Mouse (Mus musculus): ENCODE results near the gene Chit1. TPM values are rescaled to one million over a fixed set of nuclear protein-coding genes. Genes with fewer than 3 reads are reported as not detected.

The Chit1 gene
- polyA plus RNA-seq, 1 experiment = not detected

- TF ChIP-seq CTCF (IDR thresholded peaks at IDR 0.05; ENCODE audit: extremely low read depth, insufficient read length, insufficient replicate concordance, low read depth, low read length) = no peak
- TF ChIP-seq POLR2A (IDR thresholded peaks at IDR 0.05; ENCODE audit: low read depth, low read length) = peak; percentile 29; the same call in 1 of the 2 replicates
- 18% methylated on average over 16 of the region's 16 CpGs for WGBS
- peaks cover 22% of the 10 kb centered on the region; the same call in 1 of the 2 replicates for H3K4me1 ChIP-seq (ENCODE audit: control insufficient read depth, insufficient read depth, insufficient read length, low read length)
- peak overlapping the region; percentile 94 for H3K27ac ChIP-seq (ENCODE audit: insufficient read depth, low read depth, low read length)
- H3K27me3 ChIP-seq (ENCODE audit: control insufficient read depth, insufficient read depth, low read length) = no peaks in the 10 kb centered on the region
- H3K4me3 ChIP-seq (ENCODE audit: low read depth, low read length) = peak overlapping the region; percentile 60
- no peaks in the 10 kb centered on the region for H3K36me3 ChIP-seq (ENCODE audit: control insufficient read depth, insufficient read depth, low read length)
Observed at GRCm38 (mm10) chr1:134086811-134087398, 24.1 kb upstream of the Chit1 start.

DNA sequence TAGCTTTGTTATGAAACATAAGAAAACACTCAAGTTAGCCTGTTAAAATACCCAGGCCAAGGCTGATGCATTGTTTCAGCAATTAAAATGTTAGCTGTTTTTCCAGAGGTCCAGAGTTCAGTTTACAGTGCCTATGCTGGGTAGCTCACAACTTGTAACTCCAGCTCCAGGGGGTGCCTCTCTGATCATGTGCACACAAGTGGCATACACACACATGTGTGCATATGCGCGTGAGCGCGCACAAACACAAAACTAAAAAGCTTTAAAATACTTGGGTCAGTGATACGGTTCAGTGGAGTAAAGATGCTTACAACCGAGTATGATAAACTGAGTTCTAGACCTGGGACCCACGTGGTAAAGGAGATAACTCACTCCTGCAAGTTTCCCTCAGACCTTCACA is 22.0 kb upstream of the Chit1 start:
- 85% methylated on average over 7 of the region's 7 CpGs for WGBS
- Histone ChIP-seq H3K27me3 (ENCODE audit: control insufficient read depth, insufficient read depth, low read length) (no peaks in the 10 kb centered on the region), H3K4me1 (ENCODE audit: control insufficient read depth, insufficient read depth, insufficient read length, low read length) (peaks cover 32% of the 10 kb centered on the region; the same call in 1 of the 2 replicates), H3K27ac (ENCODE audit: insufficient read depth, low read depth, low read length) (no peak overlapping the region), H3K4me3 (ENCODE audit: low read depth, low read length) (no peak overlapping the region), H3K36me3 (ENCODE audit: control insufficient read depth, insufficient read depth, low read length) (no peaks in the 10 kb centered on the region)
- TF ChIP-seq POLR2A (IDR thresholded peaks at IDR 0.05; ENCODE audit: low read depth, low read length) (no peak), CTCF (IDR thresholded peaks at IDR 0.05; ENCODE audit: extremely low read depth, insufficient read length, insufficient replicate concordance, low read depth, low read length) (no peak)

- TF ChIP-seq POLR2A (IDR thresholded peaks at IDR 0.05; ENCODE audit: low read depth, low read length) = no peak
- TF ChIP-seq CTCF (IDR thresholded peaks at IDR 0.05; ENCODE audit: extremely low read depth, insufficient read length, insufficient replicate concordance, low read depth, low read length) = no peak
- no peaks in the 10 kb centered on the region for H3K27me3 ChIP-seq (ENCODE audit: control insufficient read depth, insufficient read depth, low read length)
- no peaks in the 10 kb centered on the region for H3K36me3 ChIP-seq (ENCODE audit: control insufficient read depth, insufficient read depth, low read length)
- H3K4me3 ChIP-seq (ENCODE audit: low read depth, low read length) = no peak overlapping the region
- H3K4me1 ChIP-seq (ENCODE audit: control insufficient read depth, insufficient read depth, insufficient read length, low read length) = peaks cover 43% of the 10 kb centered on the region
- H3K27ac ChIP-seq (ENCODE audit: insufficient read depth, low read depth, low read length) = peak overlapping the region; percentile 85
- 51% methylated on average over 3 of the region's 3 CpGs for WGBS
Observed at GRCm38 (mm10) chr1:134091851-134092250, 19.2 kb upstream of the Chit1 start.

DNA sequence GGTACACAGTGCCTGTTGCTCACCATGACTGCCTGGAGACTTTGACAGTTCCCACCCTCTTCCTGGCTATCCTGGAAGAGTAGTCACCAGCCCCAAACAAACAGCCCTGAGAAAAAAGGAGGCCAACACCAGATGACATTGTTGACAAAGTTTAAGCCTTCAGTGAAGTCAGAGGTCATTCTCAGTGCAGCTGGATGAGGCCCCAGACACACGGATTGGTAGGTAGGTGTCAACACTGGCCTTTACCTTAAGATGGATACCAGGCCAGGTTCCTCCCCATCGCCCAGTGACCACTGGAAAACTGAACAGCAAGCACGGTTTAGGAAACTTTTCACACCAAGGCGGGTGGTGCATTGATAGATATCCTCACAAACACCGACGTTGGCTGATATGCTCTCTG is 18.7 kb upstream of the Chit1 start:
- peak overlapping the region; percentile 43; the same call in 1 of the 2 replicates for H3K4me3 ChIP-seq (ENCODE audit: low read depth, low read length)
- WGBS = 28% methylated on average over 6 of the region's 6 CpGs
- H3K27ac ChIP-seq (ENCODE audit: insufficient read depth, low read depth, low read length) = peak overlapping the region; percentile 85
- no peaks in the 10 kb centered on the region for H3K27me3 ChIP-seq (ENCODE audit: control insufficient read depth, insufficient read depth, low read length)
- H3K4me1 ChIP-seq (ENCODE audit: control insufficient read depth, insufficient read depth, insufficient read length, low read length) = peaks cover 48% of the 10 kb centered on the region
- H3K36me3 ChIP-seq (ENCODE audit: control insufficient read depth, insufficient read depth, low read length) = no peaks in the 10 kb centered on the region
- TF ChIP-seq CTCF (IDR thresholded peaks at IDR 0.05; ENCODE audit: extremely low read depth, insufficient read length, insufficient replicate concordance, low read depth, low read length) (no peak), POLR2A (IDR thresholded peaks at IDR 0.05; ENCODE audit: low read depth, low read length) (no peak)

DNA sequence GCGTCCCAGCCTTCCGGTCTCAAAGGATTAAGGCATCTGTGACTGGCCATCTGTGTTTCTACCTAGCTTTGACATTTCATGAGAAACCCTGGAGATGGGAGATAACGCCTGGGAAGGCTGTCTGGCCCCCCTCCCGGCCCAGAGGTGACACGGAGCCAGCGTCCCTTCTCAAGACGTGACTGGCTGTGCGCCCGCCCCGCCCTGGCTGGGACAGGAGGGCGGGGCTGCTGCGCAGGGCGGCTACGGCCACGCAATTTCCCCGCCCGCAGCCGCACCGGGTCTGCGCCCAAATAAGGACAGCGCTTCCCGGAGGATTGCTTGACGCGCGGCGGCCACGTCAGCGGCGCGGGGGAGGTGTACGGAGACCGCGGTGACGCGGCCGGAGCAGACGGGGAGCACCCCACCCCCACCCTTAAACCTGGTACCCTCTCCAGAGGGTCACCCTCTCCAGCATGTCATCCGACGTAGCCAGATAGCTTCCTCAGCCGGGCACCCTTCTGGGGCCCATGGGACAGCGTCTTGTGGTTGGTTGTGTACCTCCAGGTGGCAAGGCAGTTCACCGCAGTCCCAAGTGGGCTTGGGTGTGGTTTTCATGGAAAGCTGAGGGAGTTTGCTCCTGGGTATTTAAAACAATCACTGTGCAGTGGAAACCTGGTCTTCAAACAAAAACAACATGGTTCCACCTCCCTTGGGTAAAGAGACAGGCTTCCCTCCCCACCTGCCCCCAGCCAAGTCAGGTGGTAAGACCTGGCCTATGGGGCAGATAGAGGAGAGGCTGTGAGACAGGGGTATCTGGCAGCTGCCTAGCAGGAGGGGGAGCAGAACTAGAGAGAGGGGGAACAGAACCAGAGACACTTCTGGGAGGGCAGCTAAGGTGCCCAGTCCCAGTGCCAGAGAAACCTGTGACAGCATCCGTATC is 17.9 kb upstream of the Chit1 start:
- 2% methylated on average over 42 of the region's 43 CpGs for WGBS
- H3K27ac ChIP-seq (ENCODE audit: insufficient read depth, low read depth, low read length) = peak overlapping the region; percentile 97
- H3K27me3 ChIP-seq (ENCODE audit: control insufficient read depth, insufficient read depth, low read length) = no peaks in the 10 kb centered on the region
- peaks cover 54% of the 10 kb centered on the region for H3K4me1 ChIP-seq (ENCODE audit: control insufficient read depth, insufficient read depth, insufficient read length, low read length)
- TF ChIP-seq POLR2A (IDR thresholded peaks at IDR 0.05; ENCODE audit: low read depth, low read length) (no peak; the same call in 1 of the 2 replicates), CTCF (IDR thresholded peaks at IDR 0.05; ENCODE audit: extremely low read depth, insufficient read length, insufficient replicate concordance, low read depth, low read length) (no peak)
- H3K36me3 ChIP-seq (ENCODE audit: control insufficient read depth, insufficient read depth, low read length) = no peaks in the 10 kb centered on the region
- peak overlapping the region; percentile 70 for H3K4me3 ChIP-seq (ENCODE audit: low read depth, low read length)

DNA sequence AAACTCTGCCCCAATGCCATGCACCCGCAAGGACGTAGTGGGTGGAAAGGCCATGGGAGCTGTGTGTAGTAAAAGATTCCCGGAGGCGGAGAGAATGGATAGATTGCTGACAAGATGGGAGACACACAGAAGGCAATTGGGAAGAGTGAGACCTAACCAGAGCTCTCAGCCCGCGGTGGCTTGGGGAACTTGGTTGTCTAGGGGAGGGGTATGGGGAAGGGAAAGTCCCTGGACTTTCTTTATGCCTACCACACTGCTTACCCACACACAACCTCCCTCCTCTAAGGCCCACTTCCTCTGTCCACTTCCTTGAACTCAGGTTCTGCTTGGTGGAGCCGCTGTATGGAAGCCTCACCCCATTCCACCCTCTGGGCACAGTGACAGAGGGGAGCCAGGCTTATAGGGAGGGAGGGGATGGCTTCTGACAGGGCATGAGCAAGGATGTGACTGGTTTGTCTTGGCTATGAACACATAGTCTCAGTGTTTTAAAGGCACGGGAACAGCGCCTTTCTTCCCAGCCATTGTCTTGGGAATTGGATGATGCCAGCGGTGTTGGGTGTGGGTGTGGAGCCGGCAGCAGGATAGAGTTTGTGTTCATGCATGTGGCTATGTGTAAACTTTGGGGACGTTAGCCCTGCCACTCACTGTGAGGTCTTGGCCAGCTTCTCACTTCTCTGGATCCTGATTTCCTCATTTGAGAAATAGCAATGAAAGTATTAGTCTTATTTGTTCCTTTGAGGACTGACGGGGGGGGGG is 17.1 kb upstream of the Chit1 start:
- Histone ChIP-seq H3K27me3 (ENCODE audit: control insufficient read depth, insufficient read depth, low read length) (no peaks in the 10 kb centered on the region), H3K27ac (ENCODE audit: insufficient read depth, low read depth, low read length) (peak overlapping the region; percentile 97), H3K4me1 (ENCODE audit: control insufficient read depth, insufficient read depth, insufficient read length, low read length) (peaks cover 59% of the 10 kb centered on the region), H3K36me3 (ENCODE audit: control insufficient read depth, insufficient read depth, low read length) (no peaks in the 10 kb centered on the region), H3K4me3 (ENCODE audit: low read depth, low read length) (peak overlapping the region; percentile 70)
- 58% methylated on average over 13 of the region's 13 CpGs for WGBS
- TF ChIP-seq POLR2A (IDR thresholded peaks at IDR 0.05; ENCODE audit: low read depth, low read length) (no peak), CTCF (IDR thresholded peaks at IDR 0.05; ENCODE audit: extremely low read depth, insufficient read length, insufficient replicate concordance, low read depth, low read length) (no peak)
